Mouse (Mus musculus): ENCODE measurements around the gene Dapk3. TPM values are rescaled to one million over a fixed set of nuclear protein-coding genes. Genes with fewer than 3 reads are reported as not detected.
"Not testable (repeated sequence)": the region's sequence is repeated elsewhere in the genome, so short reads cannot be mapped to it uniquely, and the experiment has no call there.

Dapk3 gene
- polyA plus RNA-seq, 1 experiment from 2014 or later = 55.8 TPM

DNA sequence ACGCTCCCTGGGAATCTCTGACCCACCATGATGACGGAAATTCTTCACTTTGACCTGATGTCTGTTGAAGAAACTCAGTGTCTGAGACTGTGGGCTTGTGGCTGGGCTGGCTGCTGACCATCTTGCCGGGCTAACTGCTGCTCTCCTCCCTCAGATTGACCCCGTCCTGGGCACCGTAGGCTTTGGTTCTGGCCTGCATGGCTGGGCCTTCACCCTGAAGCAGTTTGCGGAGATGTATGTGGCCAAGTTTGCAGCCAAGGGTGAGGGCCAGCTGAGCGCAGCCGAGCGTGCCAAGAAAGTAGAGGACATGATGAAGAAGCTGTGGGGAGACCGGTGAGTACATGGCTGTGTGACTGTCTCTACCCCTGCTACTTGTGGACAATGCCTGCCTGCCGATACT, 3.9 kb upstream of the Dapk3 start:
- H3K9me3 ChIP-seq (ENCODE audit: low read depth, low read length) = no peaks in the 10 kb centered on the region
- no peak overlapping the region for H3K27ac ChIP-seq (ENCODE audit: low read depth)
- no peak for DNase-seq
- 89% methylated on average over 11 of the region's 11 CpGs for WGBS
- H3K4me1 ChIP-seq (ENCODE audit: insufficient read depth) = peaks cover 7% of the 10 kb centered on the region
- H3K9ac ChIP-seq = peak overlapping the region; percentile 99; the same call in 1 of the 2 replicates
- peaks cover 56% of the 10 kb centered on the region for H3K36me3 ChIP-seq (ENCODE audit: insufficient read depth)
- peak overlapping the region; percentile 99; the same call in 1 of the 2 replicates for H3K4me3 ChIP-seq (ENCODE audit: low read depth, low read length)
- H3K4me2 ChIP-seq = peak overlapping the region; percentile 89; the same call in 1 of the 2 replicates
- no peak for TF ChIP-seq CTCF (IDR thresholded peaks at IDR 0.05; ENCODE audit: low read depth)
- no peaks in the 10 kb centered on the region for H3K27me3 ChIP-seq (ENCODE audit: insufficient read depth, low read length)
- ATAC-seq (ENCODE audit: insufficient read depth) = no peak

DNA sequence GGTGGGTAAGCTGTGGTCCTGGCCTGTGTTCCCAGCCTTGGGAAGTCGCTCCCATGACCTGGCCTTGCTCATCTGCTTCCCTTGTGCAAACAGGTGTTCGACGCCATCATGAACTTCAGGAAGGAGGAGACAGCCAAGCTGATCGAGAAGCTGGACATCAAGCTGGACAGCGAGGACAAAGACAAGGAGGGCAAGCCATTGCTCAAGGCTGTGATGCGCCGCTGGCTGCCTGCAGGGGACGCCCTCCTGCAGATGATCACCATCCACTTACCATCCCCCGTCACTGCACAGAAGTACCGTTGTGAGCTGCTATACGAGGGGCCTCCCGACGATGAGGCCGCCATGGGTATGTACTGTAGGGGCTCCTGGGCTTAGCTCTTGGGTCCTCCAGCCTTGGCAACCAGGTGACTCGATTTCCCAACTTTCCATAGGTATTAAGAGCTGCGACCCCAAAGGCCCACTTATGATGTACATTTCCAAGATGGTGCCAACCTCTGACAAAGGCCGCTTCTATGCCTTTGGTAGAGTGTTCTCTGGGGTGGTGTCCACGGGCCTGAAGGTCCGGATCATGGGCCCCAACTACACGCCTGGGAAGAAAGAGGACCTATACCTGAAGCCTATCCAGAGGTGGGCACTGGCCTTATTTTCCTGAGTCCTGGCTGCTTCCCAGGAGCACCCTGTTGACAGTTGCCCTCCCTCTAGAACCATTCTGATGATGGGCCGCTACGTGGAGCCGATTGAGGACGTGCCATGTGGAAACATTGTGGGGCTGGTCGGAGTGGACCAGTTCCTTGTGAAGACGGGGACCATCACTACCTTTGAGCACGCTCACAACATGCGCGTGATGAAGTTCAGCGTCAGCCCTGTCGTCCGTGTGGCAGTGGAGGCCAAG, 3.1 kb upstream of the Dapk3 start:
- Histone ChIP-seq H3K4me1 (ENCODE audit: insufficient read depth) (peaks cover 3% of the 10 kb centered on the region), H3K9ac (0 out of 2 replicates have a peak overlapping the region, but pooled peaks have one; percentile 14), H3K27ac (ENCODE audit: low read depth) (no peak overlapping the region), H3K36me3 (ENCODE audit: insufficient read depth) (peaks cover 62% of the 10 kb centered on the region), H3K4me2 (no peak overlapping the region), H3K4me3 (ENCODE audit: low read depth, low read length) (no peak overlapping the region), H3K27me3 (ENCODE audit: insufficient read depth, low read length) (no peaks in the 10 kb centered on the region), H3K9me3 (ENCODE audit: low read depth, low read length) (no peaks in the 10 kb centered on the region)
- DNase-seq = peak; percentile 7
- 87% methylated on average over 32 of the region's 32 CpGs for whole genome bisulfite sequencing
- ATAC-seq (ENCODE audit: insufficient read depth) = no peak
- TF ChIP-seq CTCF (IDR thresholded peaks at IDR 0.05; ENCODE audit: low read depth) = peak; percentile 36

DNA sequence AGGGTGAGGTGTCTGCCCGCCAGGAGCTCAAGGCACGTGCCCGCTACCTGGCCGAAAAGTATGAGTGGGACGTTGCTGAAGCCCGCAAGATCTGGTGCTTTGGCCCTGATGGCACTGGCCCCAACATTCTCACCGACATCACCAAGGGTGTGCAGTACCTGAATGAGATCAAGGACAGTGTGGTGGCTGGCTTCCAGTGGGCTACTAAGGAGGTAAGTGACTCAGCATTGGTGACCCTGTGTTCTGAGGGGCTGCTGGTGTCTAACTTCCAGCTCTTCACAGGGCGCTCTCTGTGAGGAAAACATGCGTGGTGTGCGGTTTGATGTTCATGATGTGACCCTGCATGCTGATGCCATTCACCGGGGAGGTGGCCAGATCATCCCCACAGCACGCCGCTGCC, 1.9 kb upstream of the Dapk3 start:
- Histone ChIP-seq H3K9ac (no peak overlapping the region), H3K4me2 (no peak overlapping the region), H3K4me3 (ENCODE audit: low read depth, low read length) (no peak overlapping the region), H3K4me1 (ENCODE audit: insufficient read depth) (0 out of 2 replicates have a peak, but pooled peaks cover 5% of the 10 kb centered on the region), H3K27ac (ENCODE audit: low read depth) (no peak overlapping the region), H3K9me3 (ENCODE audit: low read depth, low read length) (no peaks in the 10 kb centered on the region), H3K27me3 (ENCODE audit: insufficient read depth, low read length) (no peaks in the 10 kb centered on the region), H3K36me3 (ENCODE audit: insufficient read depth) (peaks cover 72% of the 10 kb centered on the region)
- WGBS = 85% methylated on average over 13 of the region's 13 CpGs
- TF ChIP-seq CTCF (IDR thresholded peaks at IDR 0.05; ENCODE audit: low read depth) = no peak
- ATAC-seq (ENCODE audit: insufficient read depth) = no peak
- DNase-seq = no peak

DNA sequence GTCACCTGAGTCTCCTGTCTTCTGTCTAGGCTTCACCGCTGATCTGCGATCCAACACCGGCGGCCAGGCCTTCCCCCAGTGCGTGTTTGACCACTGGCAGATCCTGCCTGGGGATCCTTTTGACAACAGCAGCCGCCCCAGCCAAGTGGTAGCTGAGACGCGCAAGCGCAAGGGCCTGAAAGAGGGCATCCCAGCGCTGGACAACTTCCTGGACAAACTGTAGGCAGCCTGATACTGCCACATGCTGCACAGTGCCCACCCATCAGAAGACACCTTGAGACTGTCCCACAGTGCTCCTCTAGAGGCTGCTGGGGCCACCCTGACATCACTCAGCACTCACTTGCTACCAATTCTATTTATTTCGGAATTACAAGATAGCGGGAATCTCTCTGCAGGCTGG, 945 bp upstream of the Dapk3 start:
- 66% methylated on average over 12 of the region's 12 CpGs for WGBS
- DNase-seq = peak; percentile 5
- not testable (repeated sequence) for H3K9ac ChIP-seq; ATAC-seq (ENCODE audit: insufficient read depth); H3K27me3 ChIP-seq (ENCODE audit: insufficient read depth, low read length); H3K9me3 ChIP-seq (ENCODE audit: low read depth, low read length); H3K4me3 ChIP-seq (ENCODE audit: low read depth, low read length); H3K4me2 ChIP-seq; H3K4me1 ChIP-seq (ENCODE audit: insufficient read depth)
- H3K27ac ChIP-seq (ENCODE audit: low read depth) = peak overlapping the region; percentile 65
- peaks cover 78% of the 10 kb centered on the region for H3K36me3 ChIP-seq (ENCODE audit: insufficient read depth)

DNA sequence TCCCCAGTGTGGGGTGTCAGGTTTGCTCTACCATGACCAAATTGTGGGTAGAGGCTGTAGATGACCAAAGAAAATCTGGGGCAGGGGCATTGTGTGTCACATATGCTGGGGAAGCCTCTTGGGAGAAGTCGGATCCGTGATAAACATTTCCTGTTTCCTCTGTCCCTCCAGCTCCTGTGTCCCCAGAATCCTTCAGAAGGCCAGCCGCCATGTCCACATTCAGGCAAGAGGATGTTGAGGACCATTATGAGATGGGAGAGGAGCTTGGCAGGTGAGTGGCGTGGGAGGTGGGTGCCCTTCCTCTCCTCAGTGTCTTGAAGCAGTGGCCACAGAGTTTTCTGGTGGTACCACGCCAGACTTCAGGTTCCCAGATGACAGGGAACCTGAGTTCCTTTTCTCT, 1.0 kb downstream of the Dapk3 start, which contains the start of gene 4930442H23Rik:
Gene 4930442H23Rik (minus strand): TSS at position 45 of the 400 bp plus-strand sequence.
- TF ChIP-seq CTCF (IDR thresholded peaks at IDR 0.05; ENCODE audit: low read depth) = no peak

DNA sequence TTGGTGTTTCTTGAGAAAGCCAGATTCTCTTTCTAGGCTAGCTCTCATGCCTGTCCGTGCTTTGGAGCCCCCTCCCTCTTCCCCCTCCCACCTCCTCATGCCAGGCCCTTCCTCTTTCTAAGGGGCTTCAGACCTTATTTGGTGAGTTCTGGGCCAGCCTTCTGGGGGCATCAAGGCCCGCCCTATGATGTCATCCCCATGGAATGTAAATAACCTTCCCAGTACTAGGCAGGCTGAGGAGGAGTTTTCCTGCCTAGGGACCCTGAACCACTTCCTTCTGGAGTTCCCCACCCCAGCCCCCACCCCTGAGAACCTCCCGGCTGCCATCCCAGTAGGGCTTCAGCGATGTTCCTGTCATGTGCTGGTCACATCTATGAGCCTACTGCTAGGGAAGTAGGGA, 2.0 kb downstream of the Dapk3 start:
- H3K4me3 ChIP-seq (ENCODE audit: low read depth, low read length) = no peak overlapping the region; the same call in 1 of the 2 replicates
- peaks cover 73% of the 10 kb centered on the region for H3K36me3 ChIP-seq (ENCODE audit: insufficient read depth)
- ATAC-seq (ENCODE audit: insufficient read depth) (peak; percentile 2; the same call in 1 of the 2 replicates), DNase-seq (peak; percentile 84)
- H3K9me3 ChIP-seq (ENCODE audit: low read depth, low read length) = no peaks in the 10 kb centered on the region
- H3K4me2 ChIP-seq = peak overlapping the region; percentile 63; the same call in 1 of the 2 replicates
- WGBS = 6% methylated on average over 4 of the region's 4 CpGs
- peak overlapping the region; percentile 72 for H3K27ac ChIP-seq (ENCODE audit: low read depth)
- TF ChIP-seq CTCF (IDR thresholded peaks at IDR 0.05; ENCODE audit: low read depth) = no peak
- no peak overlapping the region for H3K9ac ChIP-seq
- 0 out of 2 replicates have a peak, but pooled peaks cover 5% of the 10 kb centered on the region for H3K4me1 ChIP-seq (ENCODE audit: insufficient read depth)
- no peaks in the 10 kb centered on the region for H3K27me3 ChIP-seq (ENCODE audit: insufficient read depth, low read length)

More for the DNA sequence above, 1.0 kb downstream of the Dapk3 start, which contains the start of gene 4930442H23Rik:
- no peak for ATAC-seq (ENCODE audit: insufficient read depth)
- Histone ChIP-seq H3K4me1 (ENCODE audit: insufficient read depth) (0 out of 2 replicates have a peak, but pooled peaks cover 5% of the 10 kb centered on the region), H3K4me2 (peak within 1 kb of the TSS; percentile 63), H3K9me3 (ENCODE audit: low read depth, low read length) (no peaks in the 10 kb centered on the region), H3K27ac (ENCODE audit: low read depth) (peak within 1 kb of the TSS; percentile 84), H3K36me3 (ENCODE audit: insufficient read depth) (peaks cover 76% of the 10 kb centered on the region), H3K27me3 (ENCODE audit: insufficient read depth, low read length) (no peaks in the 10 kb centered on the region), H3K9ac (peak within 1 kb of the TSS; percentile 66), H3K4me3 (ENCODE audit: low read depth, low read length) (peak within 1 kb of the TSS; percentile 66)
- WGBS = 69% methylated on average over 5 of the region's 5 CpGs
- DNase-seq = no peak

DNA sequence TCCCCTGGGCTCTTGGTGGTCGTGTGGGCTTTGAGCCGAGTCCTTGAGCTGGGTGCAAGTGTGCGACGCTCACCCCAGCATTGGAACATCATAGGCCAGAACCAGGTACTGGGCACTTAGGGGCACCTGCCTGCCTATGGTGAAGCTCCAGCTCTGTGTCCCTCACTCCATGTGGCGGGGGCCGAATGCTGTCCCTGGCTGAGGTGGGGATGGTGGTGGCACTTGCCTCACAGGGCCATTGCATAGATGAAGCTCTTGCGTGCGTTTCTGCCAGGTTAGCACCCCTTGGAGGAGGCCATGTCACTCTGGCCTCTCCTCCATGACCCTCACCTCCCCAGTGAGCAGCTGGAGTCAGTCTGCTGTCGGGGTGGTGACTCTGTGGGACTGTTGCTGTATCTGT, 4.4 kb downstream of the Dapk3 start:
- H3K4me2 ChIP-seq = no peak overlapping the region
- ATAC-seq (ENCODE audit: insufficient read depth) (no peak), DNase-seq (no peak)
- H3K4me1 ChIP-seq (ENCODE audit: insufficient read depth) = 0 out of 2 replicates have a peak, but pooled peaks cover 5% of the 10 kb centered on the region
- no peak overlapping the region for H3K27ac ChIP-seq (ENCODE audit: low read depth)
- H3K9ac ChIP-seq = no peak overlapping the region
- H3K36me3 ChIP-seq (ENCODE audit: insufficient read depth) = peaks cover 68% of the 10 kb centered on the region
- no peaks in the 10 kb centered on the region for H3K9me3 ChIP-seq (ENCODE audit: low read depth, low read length)
- TF ChIP-seq CTCF (IDR thresholded peaks at IDR 0.05; ENCODE audit: low read depth) = no peak
- 96% methylated on average over 9 of the region's 9 CpGs for WGBS
- no peaks in the 10 kb centered on the region for H3K27me3 ChIP-seq (ENCODE audit: insufficient read depth, low read length)
- H3K4me3 ChIP-seq (ENCODE audit: low read depth, low read length) = no peak overlapping the region

Data from lung, embryonic 14.5 days (tissue).